Mouse (Mus musculus) midbrain, postnatal 0 days (tissue): ENCODE measurements around the gene Mpg. TPM values are rescaled to one million over a fixed set of nuclear protein-coding genes. Genes with fewer than 3 reads are reported as not detected.

Experiments
- ATAC-seq: fragments of 200-750 bp; cut with Nextera tagmentation; 2 replicates; pipeline ENCODE4 v1.8.0; 2017; ENCODE audit warnings: moderate number of reproducible peaks, mild to moderate bottlenecking, moderate TSS enrichment, moderate library complexity; ENCODE audit not compliant: low FRiP score
- DNase-seq: peaks from one replicate; pipeline ENCODE4 v3.0.0-alpha.2; 2015; ENCODE audit warnings: low spot score
- H3K27ac ChIP-seq: fragments of 300-500 bp; sonication (generic); 2 replicates; pipeline ENCODE4 v1.5.1; 2014; ENCODE audit warnings: low read depth, mild to moderate bottlenecking, low read length, mixed read lengths
- H3K27me3 ChIP-seq: fragments of 300-500 bp; sonication (generic); 2 replicates; pipeline ENCODE4 v1.6.1; 2014; ENCODE audit warnings: low read length, control low read depth, mixed read lengths; ENCODE audit not compliant: insufficient read depth
- H3K36me3 ChIP-seq: fragments of 300-500 bp; sonication (generic); 2 replicates; pipeline ENCODE4 v1.6.1; 2014; ENCODE audit warnings: low read length, control low read depth, mixed read lengths; ENCODE audit not compliant: insufficient read depth
- H3K4me1 ChIP-seq: fragments of 300-500 bp; sonication (generic); 2 replicates; pipeline ENCODE4 v1.6.1; 2014; ENCODE audit warnings: mild to moderate bottlenecking, control low read depth, antibody characterized with exemption, low read length, mixed read lengths; ENCODE audit not compliant: insufficient read depth
- H3K4me2 ChIP-seq: fragments of 300-500 bp; sonication (generic); 2 replicates; pipeline ENCODE4 v1.6.1; 2014; ENCODE audit warnings: low read depth, mild to moderate bottlenecking, low read length, mixed read lengths; ENCODE audit not compliant: poor library complexity, severe bottlenecking
- H3K4me3 ChIP-seq: fragments of 300-500 bp; sonication (generic); 2 replicates; pipeline ENCODE4 v1.5.1; 2014; ENCODE audit warnings: low read depth, mild to moderate bottlenecking, low read length, moderate library complexity
- H3K9ac ChIP-seq: fragments of 300-500 bp; sonication (generic); replicated peaks from 2 replicates; pipeline ENCODE4 v1.6.1; 2014; ENCODE audit warnings: mild to moderate bottlenecking, low read length, moderate library complexity, mixed read lengths; ENCODE audit not compliant: poor library complexity, severe bottlenecking
- H3K9me3 ChIP-seq: fragments of 300-500 bp; sonication (generic); 2 replicates; pipeline ENCODE4 v1.6.1; 2016; ENCODE audit warnings: low read length, control low read depth
- CTCF ChIP-seq: IDR thresholded peaks from 2 replicates; pipeline ENCODE4 v1.5.1; 2016; ENCODE audit warnings: antibody characterized with exemption, mild to moderate bottlenecking
- WGBS: fragments of 180-500 bp; shearing (Covaris S2); extraction: QIAGEN DNeasy Blood & Tissue Kit; methylation state at CpG from one replicate; pipeline ENCODE4 v1.1.7; 2014; 5-methylcytosine and 5-hydroxymethylcytosine counted together
- polyA plus RNA-seq: library from polyadenylated mRNA; unstranded; fragments of >200 nt; fragmentation: Nextera tagmentation; extraction: Ambion mirVana; gene quantifications from 2 replicates; pipeline ENCODE4 v1.2.1, GENCODE M21; 2015
- total RNA-seq: library from RNA; depleted of rRNA; stranded (reverse); fragments of >200 nt; gene quantifications from 2 replicates; pipeline ENCODE4 v1.2.3, GENCODE M21; 2014

Gene Mpg
- total and polyA plus RNA-seq, 2 experiments from 2014 or later = 31.2 to 31.7 TPM

DNA sequence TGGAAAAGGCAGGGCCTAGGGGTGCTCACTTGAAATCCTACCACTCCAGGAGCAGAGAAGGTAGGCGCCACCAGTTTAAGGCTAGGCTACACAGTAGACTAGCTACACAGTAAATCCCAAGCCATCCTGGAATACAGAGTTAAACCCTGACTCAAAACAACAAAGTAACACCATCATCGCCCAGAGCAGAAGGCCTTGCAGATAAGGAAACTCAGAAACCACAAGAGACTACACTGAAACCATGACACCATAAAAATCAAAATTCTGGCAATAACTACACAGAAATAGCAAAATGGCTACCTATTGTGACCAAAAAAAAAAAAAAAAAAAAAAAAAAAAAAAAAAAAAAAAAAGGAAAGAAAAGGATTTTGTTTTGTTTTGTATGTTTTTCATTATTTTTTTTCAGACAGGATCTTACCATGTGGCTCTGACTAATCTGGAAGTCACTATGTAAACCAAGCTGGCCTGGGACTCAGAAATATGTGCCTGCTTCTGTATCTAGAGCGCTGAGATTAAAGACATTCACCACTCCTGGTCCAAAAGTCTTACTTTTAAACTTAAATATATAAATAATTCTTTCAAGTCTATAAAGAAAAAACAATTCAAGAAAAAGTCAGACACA is 38.9 kb downstream of the Mpg start:
- Histone ChIP-seq H3K27me3 (no peaks in the 10 kb centered on the region), H3K9me3 (no peaks in the 10 kb centered on the region), H3K4me3 (no peak overlapping the region), H3K27ac (no peak overlapping the region), H3K4me2 (no peak overlapping the region), H3K4me1 (no peaks in the 10 kb centered on the region), H3K9ac (no peak overlapping the region), H3K36me3 (peaks cover 14% of the 10 kb centered on the region)
- DNase-seq = no peak
- ATAC-seq = no peak
- no peak for TF ChIP-seq CTCF
- WGBS = 94% methylated on average over 3 of the region's 3 CpGs

DNA sequence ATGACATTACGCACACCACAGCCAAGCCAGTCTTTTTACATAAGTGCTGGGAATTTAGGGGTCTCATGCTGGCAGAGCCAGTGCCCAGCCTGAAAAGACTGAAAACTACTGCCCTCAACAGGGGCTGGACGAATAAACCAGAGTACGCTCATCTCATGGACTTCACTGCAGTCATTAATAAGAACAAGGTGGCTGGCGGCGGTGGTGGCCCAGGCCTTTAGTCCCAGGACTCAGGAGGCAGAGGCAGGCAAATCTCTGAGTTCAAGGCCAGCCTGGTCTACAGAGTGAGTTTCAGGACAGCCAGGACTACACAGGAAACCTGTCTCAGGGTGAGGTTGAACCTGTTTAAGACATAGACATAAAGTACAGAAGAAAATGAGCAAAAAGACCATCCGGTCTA is 39.9 kb downstream of the Mpg start:
- H3K36me3 ChIP-seq = peaks cover 7% of the 10 kb centered on the region
- H3K27ac ChIP-seq = no peak overlapping the region
- no peaks in the 10 kb centered on the region for H3K27me3 ChIP-seq
- no peaks in the 10 kb centered on the region for H3K4me1 ChIP-seq
- TF ChIP-seq CTCF = no peak
- 91% methylated on average over 6 of the region's 6 CpGs for WGBS
- H3K4me2 ChIP-seq = no peak overlapping the region
- no peak for DNase-seq
- H3K9ac ChIP-seq = no peak overlapping the region
- no peak overlapping the region for H3K4me3 ChIP-seq
- no peak for ATAC-seq
- H3K9me3 ChIP-seq = no peaks in the 10 kb centered on the region

DNA sequence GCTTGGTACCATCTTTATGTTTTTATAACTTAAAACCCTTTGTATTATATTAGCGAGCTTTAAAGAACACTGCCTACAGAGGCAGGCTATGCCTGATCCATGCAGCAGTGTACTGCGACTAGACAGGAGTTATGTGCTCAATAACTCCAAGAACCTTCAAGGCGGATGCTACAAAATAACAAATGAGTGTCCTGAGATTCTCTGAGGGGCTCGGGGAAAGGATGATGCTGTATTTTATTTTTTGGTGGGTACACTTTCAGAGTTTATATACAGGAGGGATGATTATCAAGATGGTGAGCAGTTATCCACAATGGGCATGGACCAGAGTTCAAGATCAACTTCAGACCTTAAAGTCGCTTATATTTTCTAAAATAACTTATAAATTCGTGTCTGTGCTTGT is 40.5 kb downstream of the Mpg start:
- no peak for TF ChIP-seq CTCF
- H3K27ac ChIP-seq = peak overlapping the region; percentile 92
- H3K4me1 ChIP-seq = no peaks in the 10 kb centered on the region
- 0 out of 2 replicates have a peak, but pooled peaks have one; percentile 1 for ATAC-seq
- peak overlapping the region; percentile 61 for H3K4me3 ChIP-seq
- no peak for DNase-seq
- no peaks in the 10 kb centered on the region for H3K9me3 ChIP-seq
- peak overlapping the region; percentile 58 for H3K4me2 ChIP-seq
- H3K27me3 ChIP-seq = no peaks in the 10 kb centered on the region
- 27% methylated on average over 6 of the region's 6 CpGs for WGBS
- peak overlapping the region; percentile 92 for H3K9ac ChIP-seq
- peaks cover 7% of the 10 kb centered on the region for H3K36me3 ChIP-seq

DNA sequence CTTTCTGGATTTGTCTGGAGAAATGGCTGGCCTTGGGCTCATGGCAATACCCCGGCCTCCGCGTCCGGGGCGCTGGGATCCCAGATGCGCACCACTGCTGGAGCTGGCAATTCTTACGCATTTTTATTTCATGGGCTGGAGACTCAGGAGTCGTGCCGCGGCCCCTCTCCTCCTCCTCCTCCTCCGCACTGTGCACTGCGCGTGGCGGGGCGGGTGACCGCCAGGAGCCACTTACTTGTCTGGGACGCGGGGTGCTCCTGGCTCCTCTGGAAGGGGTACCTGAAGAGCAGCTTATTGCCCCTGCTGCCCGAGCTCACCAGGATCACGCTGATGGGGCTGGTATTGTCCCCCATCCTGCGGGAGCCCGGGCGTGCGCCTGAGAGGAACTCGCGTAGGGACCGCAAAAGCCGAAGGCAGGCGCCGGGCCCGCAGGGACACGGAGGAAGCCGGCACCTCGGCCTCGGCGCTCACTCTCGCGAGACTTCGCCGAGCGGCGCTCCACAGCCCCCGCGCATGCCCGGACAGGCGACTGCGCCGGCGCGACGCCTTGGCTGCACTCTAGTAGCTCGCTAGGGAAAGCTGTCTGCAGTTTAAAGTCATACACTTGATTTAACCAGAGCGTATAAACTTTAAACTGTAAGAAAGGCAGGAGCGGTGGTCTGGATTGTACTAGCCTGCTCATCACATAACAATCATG is 41.0 kb downstream of the Mpg start, which contains the start of gene Nprl3:
Gene Nprl3 (minus strand): TSS at position 520 of the 697 bp plus-strand sequence.
- H3K27me3 ChIP-seq = no peaks in the 10 kb centered on the region
- WGBS = under 1% methylated on average over 54 of the region's 54 CpGs
- peak; percentile 99 for ATAC-seq
- peak; percentile 97 for DNase-seq
- peak; percentile 20; the same call in 1 of the 2 replicates for TF ChIP-seq CTCF
- H3K9ac ChIP-seq = peak within 1 kb of the TSS; percentile 92
- peak within 1 kb of the TSS; percentile 58 for H3K4me2 ChIP-seq
- H3K4me3 ChIP-seq = peak within 1 kb of the TSS; percentile 61
- peak within 1 kb of the TSS; percentile 92 for H3K27ac ChIP-seq
- H3K36me3 ChIP-seq = peaks cover 6% of the 10 kb centered on the region
- H3K4me1 ChIP-seq = no peaks in the 10 kb centered on the region
- H3K9me3 ChIP-seq = no peaks in the 10 kb centered on the region

DNA sequence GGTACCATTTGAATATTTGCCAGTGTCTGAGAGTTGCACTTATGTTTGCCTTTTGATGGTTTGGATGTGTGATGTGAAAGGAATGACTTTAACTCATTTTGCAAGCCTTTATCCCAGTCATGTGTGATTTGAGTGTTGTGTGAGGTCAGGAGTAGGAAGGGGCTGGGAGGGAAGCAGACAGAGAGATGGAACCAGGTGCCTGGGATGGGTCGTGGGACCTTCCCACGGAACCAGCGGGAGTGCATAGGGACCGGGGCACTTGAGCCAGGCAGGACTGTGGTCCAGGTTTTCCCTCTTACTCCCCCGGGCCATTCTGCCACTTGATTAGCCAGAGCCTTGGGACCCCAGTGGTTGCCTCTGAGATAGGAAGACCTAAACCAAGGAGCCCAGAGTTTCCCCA is 41.7 kb downstream of the Mpg start:
- H3K9ac ChIP-seq = peak overlapping the region; percentile 46
- peak overlapping the region; percentile 92 for H3K27ac ChIP-seq
- 0 out of 2 replicates have a peak, but pooled peaks cover under 1% of the 10 kb centered on the region for H3K36me3 ChIP-seq
- H3K9me3 ChIP-seq = no peaks in the 10 kb centered on the region
- no peak for TF ChIP-seq CTCF
- DNase-seq (no peak), ATAC-seq (peak; percentile 29)
- H3K27me3 ChIP-seq = no peaks in the 10 kb centered on the region
- H3K4me2 ChIP-seq = peak overlapping the region; percentile 58
- peak overlapping the region; percentile 61 for H3K4me3 ChIP-seq
- WGBS = 29% methylated on average over 5 of the region's 5 CpGs
- no peaks in the 10 kb centered on the region for H3K4me1 ChIP-seq

DNA sequence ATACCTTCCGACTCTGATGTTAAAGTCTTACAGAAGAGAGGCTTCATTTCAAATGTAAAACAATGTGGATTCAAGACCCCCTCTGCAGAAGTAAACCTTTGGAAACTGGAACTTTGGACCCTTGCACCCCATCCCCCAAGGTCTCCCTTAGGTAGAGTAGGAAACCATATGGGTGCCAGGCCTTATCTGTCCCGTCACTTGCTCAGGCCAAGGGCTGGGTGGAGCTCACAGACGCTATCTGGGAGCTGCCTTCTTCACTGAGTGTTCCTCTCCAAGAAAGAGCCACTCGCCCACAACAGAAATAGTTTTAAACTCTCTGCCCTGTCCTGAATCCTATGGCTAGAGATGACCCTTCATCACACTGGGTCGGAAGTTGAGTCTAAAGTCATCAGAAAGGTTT is 42.6 kb downstream of the Mpg start:
- Histone ChIP-seq H3K4me3 (no peak overlapping the region), H3K4me1 (no peaks in the 10 kb centered on the region), H3K9me3 (no peaks in the 10 kb centered on the region), H3K4me2 (no peak overlapping the region), H3K9ac (no peak overlapping the region), H3K27ac (no peak overlapping the region), H3K27me3 (no peaks in the 10 kb centered on the region), H3K36me3 (no peaks in the 10 kb centered on the region)
- no peak for TF ChIP-seq CTCF
- 82% methylated on average over 5 of the region's 5 CpGs for WGBS
- ATAC-seq (no peak), DNase-seq (no peak)
